Mouse (Mus musculus): ENCODE measurements around the gene Tgm2.

DNA sequence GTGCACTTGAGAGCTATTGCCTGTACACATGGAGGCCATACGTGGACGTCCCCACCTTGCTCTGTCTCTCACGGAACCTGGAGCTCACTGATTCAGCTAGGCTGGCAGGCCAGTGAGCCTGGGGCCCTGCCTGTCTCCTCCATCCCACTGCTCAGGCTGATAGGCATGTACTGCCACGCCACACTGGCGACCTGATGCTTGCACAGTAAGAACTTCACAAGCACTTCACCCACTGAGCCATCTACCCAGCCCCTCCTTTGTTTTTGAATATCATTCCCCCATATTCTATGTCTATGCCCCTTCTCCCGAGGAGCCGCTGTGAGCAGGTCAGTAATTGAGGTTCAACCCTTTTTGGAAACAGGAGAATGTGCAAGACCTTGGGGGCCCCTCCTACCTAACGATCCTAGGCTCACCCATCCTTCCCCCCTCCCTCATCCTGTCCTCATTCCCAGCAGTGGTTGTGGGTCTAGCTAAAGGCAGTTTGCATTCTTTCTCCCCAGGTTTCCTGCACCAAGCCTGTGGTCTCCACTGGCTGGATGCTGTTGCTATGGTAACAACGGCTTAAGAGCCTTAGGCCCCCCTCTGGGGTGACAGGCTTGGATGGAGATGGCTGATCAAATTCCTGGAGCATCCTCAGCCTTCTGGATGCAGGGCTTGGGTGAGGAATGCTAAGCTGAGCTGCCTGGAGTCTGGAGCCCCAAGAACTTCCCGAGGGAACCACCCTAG lies 47.5 kb upstream of the Tgm2 start:
- TF ChIP-seq CTCF (IDR thresholded peaks at IDR 0.05; ENCODE audit: low read depth, low read length) (no peak), POLR2AphosphoS5 (IDR thresholded peaks at IDR 0.05; ENCODE audit: insufficient replicate concordance, low read depth, low read length) (no peak), TAL1 (conservative IDR thresholded peaks at IDR 0.05; ENCODE audit: low read depth, low read length) (no peak), GATA1 (IDR thresholded peaks at IDR 0.05; ENCODE audit: borderline replicate concordance, low read length) (no peak)

Data from G1E (cell line).